Mouse (Mus musculus) layer of hippocampus, adult 9-10 months (tissue): ENCODE results near the gene Plekhg1.

Experiments used
- DNase-seq: peaks from one replicate; pipeline ENCODE4 v3.0.0; 2022; ENCODE audit warnings: low spot score

The Plekhg1 gene

GRCm38 (mm10) chr10:3830618-3831017 lies 90.5 kb downstream of the Plekhg1 start:
- DNase-seq: no peak

DNA sequence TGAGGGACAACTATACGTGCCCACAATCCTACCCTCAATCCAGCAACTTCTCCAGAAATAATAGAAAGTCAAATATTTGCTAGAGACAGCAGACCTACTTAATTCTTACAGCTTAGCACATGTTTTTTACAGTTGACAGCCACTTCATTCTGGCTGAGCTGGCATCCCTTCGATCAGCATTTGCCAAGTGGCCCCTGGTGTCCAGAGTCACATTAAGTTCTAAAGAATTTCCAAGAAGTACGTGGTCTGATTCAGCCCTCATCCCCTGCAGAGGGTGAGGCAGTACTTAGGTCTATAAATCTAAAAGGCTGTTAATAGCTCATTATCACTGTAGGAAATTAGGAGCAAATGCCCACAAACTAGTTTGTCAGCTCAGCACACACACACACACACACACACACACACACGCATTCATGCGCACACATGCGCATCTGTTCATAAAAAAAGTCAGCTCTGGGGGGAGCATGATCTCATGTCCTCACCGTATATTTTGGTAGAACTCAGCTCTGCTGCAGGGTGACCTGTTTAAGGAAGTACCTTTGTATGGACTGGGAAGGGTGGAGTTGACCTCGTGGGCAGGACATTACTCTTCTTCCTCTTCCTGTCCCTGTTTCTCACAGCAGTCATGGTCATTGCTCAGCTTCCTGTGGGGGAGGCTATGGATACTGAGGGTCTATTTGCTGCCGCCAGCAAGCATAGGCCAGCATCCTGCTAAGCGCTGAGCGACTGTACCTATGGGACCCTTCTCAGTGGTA lies 91.6 kb downstream of the Plekhg1 start:
- DNase-seq: no peak

DNA sequence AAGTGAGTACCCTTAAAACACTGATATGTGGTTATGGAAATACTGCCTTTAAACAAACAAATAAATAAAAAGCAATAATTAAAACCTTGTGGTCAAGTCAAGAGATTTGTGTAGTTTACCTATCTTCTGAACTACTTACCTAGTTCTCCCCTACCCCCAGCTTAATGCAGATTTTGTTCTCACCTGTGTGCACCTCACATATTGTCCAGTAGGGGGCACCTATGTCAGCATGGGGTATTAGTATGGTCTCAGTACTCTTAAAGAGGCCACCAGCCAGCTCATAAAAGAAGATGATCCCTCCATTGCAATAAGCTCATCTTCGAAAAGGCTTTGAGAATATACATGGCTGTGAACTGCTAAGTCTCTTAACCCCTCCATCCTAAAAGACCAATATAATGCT lies 93.9 kb downstream of the Plekhg1 start:
- DNase-seq: no peak

GRCm38 (mm10) chr10:3834678-3835077 lies 94.5 kb downstream of the Plekhg1 start:
- no peak for DNase-seq

DNA sequence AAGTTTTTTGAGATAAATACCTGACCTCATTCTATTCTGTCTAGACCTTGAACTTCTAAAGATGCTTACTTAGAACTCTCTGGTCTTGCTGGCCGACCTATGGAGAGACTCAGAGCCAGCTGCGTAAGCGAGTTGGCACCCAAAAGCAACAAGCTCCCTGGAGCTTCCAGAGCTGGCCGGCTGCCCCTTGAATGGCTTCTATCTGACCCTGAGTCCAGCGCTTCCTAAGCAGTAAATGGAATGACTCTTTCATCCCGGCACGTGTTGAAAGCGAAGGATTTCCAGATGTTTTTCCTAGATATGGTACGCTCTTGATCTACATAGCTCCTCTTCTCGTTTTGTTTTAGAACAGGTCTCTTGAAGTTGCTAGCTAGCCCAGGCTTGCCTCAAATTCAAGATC lies 95.5 kb downstream of the Plekhg1 start:
- no peak for DNase-seq

- DNase-seq: no peak
Observed at GRCm38 (mm10) chr10:3839748-3840432, 99.7 kb downstream of the Plekhg1 start.

DNA sequence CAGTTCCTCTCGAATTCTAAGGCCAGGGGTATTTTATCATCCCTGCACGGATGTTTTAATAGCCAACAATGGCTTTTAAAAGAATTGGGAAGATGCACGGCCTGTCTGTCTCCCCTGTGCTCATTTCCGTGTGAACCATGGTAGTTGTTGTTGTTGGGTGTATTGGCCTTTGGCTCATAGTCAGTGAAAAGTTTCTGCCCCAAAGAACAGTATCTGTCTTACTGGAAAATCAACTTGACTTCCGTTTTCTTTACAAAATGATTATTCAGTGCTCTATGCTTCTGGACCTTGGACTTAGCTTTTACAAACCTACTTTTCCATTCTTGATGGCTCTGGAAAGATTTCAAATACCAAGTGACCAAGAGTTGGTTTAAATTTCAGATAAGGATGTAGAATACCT lies 104.3 kb downstream of the Plekhg1 start:
- DNase-seq: no peak

GRCm38 (mm10) chr10:3847021-3847420 lies 106.9 kb downstream of the Plekhg1 start:
- DNase-seq: no peak

- no peak for DNase-seq
Observed at GRCm38 (mm10) chr10:3851461-3851860, 111.3 kb downstream of the Plekhg1 start.

- no peak for DNase-seq
Observed at GRCm38 (mm10) chr10:3852733-3853132, 112.6 kb downstream of the Plekhg1 start.

DNA sequence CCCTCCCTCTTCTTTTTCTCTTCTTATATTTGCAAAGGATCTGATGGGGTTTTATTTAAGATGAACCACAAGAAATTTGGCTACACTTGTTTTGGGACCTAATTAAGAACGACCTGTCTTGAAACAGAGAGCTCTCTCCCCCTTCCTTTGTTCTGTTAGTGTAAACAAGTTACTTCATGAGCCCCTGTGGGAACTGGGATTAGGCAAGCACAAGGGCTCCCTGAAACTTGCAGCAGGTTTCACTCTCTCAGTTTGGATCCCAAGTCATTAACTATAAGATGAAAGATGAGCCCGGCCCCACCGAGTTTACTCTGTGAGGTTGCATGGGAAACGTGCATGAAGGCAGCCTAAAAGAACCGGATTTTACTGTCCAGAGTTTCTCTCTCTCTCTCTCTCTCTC lies 117.7 kb downstream of the Plekhg1 start:
- DNase-seq: no peak

DNA sequence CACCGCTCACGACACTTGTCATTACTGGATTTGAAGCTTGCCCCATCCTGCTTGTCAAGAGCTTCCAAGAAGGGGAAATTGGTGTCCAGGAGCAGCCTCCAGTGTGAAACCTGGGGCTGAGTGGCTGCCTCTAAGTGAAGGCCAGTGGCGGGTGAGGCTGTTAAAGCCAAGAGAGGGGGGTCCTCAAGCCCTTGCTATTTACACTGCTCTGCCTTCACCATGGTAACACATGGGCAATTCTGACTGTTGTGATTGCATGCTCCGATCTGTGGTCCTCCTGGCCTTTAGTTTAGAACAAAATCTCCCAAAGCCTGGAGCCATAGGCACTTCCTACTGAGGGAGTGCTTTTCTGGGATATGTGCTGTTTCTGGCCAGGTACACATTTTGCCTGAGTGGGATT lies 118.3 kb downstream of the Plekhg1 start:
- DNase-seq: no peak

DNA sequence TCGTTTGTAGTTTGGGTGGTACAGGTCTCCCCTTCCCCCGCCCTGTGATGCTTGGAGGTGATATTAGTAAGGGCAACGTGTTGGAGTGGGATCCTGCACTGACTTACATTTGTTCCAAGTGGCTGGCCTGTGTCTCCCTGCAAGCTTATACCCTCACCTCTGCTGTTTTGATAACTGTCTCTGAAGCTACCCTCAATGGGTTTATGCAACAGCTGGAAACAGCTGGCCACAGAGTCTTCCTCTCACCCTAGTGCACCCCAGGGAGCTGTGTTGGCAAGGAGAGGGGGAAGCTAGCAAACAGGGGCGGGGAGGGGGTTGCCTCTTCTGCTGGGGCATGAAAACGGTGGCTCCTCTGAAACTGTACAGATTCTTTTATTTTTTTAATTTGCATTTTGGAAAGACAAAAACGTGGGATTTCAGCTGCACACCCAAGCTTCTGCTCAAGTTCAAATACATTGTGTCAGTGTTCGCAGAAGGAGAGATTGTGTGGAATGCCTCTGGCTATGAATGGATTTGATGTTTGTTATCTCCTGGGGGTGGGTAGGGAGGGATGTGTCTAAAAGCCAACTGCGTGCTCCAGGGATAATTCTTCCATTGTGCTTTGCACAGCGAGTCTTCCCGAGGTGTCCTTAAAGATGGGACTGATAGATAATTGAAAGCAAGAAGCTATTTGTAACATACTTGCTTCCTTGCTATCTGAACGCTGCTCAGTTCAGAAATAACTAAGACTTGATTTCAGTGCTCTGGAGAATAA lies 119.0 kb downstream of the Plekhg1 start:
- no peak for DNase-seq

GRCm38 (mm10) chr10:3863411-3864195 lies 123.4 kb downstream of the Plekhg1 start:
- no peak for DNase-seq

DNA sequence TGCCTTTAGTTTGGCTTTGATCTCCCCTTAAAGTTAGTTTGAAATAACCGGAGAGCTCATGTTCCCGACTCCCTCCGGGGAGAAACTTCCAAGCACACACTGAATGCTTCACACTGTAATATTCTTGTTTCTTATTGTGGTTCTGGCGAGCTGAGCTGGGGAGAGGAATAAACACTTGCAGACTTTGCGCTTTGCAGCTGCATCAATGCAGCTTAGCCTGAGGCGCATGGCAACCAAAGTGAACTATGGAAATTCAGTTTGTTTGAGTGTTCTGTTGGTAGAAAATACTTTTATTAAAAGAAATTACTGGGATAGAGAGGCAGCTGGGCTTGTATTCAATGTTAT lies 124.0 kb downstream of the Plekhg1 start:
- DNase-seq: no peak

GRCm38 (mm10) chr10:3867298-3867697 lies 127.1 kb downstream of the Plekhg1 start:
- DNase-seq: no peak

DNA sequence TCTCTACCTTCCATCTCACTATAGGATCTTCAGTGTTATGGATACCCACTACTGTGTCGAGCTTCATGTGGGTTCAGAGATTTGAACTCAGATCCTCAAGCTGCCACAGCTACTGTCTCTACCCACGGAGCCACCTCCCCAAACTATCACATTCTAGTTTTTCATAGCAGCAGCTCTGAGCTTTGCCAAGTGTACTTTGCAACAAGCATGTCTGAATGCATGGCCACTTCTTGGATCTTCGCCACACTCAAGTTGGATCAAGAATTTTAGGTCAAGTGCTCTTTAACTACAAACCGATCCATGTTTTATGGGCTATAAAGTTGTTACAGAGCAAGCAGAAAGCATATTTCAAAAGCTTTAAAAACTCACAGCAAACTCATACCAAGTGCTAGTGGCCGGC lies 130.7 kb downstream of the Plekhg1 start:
- no peak for DNase-seq

DNA sequence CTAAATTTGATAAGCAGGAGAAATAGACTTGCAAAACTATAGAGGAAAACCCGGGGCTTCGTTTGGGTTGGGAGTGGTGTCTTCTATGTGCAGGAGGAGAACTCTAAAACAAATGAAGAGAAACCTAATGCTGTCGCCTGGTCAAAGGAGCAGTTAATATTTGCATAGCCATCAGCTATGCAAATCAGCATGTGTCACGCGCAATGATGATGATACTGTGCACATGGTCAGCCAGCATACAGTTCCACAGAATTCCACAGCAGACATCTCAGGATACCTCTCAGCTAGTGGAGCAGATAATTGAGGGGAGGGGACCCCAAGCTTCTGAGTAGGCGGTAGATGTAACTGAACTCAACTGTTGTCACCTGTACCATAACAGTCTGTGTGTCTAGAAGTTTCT lies 133.3 kb downstream of the Plekhg1 start:
- no peak for DNase-seq

DNA sequence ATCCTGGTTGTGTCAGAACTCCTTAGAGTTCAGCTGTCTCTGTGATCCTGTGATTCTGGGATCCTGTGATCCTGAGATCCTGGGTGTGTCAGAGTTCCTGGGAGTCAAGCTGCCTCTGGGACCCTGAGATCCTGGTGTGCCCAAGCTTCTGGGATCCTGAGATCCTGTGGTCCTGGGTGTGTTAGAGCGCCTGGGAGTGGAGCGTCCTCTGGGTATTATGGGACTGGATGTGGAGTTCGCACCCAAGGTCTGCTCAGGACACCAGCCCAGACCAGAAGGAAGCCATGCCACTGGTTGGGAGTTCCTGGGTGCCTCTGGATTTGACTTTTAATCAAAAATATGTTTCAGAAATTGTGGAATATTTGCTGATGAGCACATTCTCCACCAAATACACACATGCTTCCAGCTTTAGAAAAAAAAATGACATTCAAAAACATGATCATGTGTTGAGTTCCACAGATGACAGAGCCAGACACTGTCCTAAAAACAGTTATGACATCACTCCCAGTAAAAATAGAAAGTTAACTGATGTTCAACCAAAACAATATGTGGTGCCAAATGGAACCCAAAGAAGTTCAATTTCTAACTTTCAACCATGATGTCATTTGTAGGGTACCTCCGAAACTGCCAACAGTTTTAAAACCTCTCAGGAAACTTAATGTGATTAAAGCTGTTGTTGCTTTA lies 137.8 kb downstream of the Plekhg1 start:
- DNase-seq: no peak

DNA sequence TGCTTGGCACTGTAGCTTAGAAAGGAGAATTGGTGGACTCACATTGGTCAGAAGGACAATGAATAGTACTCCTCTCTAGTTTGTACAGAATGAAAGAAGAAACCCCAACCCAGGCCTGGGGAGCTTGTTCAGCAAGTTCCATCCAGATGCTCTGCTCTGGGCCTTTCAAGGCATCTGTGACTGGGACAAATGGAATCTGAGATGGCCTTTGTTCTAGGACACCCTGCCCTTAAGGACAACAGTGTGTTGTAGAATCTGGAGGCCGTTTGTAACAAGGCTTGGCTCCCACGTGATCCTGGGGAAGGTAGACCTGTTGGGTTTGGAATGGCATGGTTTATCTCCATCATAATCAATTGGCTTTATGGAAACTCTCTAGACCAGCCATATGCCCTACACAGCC lies 141.0 kb downstream of the Plekhg1 start:
- no peak for DNase-seq

DNA sequence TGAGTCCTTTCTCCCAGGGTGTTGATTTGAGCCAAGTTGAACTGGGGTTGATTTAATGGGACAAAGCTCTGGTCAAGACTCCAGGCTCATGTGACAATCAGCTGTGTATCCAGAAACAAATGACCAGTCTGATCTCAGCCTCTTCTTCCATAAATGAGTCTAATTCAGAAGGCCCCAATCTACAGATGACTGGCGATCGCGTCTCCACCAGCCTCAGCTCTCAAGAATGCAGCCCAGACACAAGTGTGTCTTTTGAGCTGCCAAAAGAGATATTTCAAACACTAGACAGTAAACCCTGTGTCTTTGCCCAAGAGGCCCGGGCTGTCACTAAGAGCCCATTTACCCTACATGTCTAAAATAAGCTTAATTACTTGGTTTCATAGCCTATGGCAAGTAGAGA lies 148.3 kb downstream of the Plekhg1 start:
- DNase-seq: no peak
